Mouse (Mus musculus): ENCODE measurements around the gene Cyp4x1.

DNA sequence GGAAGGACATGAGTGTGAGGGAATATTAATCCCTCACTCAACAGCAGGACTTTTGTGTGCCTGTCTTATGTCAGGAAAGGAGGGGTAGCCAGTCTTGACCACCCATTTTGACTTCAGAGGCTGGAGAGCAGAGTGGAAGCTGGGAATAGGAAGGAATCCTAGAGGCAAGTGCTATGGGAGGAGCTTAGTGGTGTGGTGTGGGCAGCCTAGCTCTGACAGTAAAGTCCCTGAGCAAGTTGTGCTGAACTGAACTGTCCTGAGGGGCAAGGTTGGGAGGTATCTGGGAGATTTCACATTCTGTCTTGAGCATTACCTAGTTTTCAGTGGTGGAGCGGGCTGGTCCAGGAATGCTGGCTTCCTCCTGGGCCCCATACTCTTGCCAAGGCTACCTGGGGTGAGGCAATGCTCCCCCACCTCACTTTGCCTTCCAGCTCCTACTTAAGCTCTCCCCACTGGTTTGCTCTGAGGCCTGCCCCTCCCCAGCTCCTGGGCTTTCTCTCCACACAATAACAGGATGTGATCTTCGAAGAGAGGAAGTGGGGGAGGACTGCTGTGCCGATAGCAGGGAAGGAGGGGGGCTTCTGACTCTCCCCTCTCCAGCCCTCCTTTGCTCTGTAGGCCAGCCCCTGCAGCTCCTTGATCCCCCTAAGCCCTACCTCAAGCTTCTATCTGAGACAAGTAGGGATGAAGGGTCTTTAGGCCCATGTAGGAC is 58.7 kb downstream of the Cyp4x1 start:
- no peak for TF ChIP-seq CTCF (IDR thresholded peaks at IDR 0.05; ENCODE audit: control insufficient read depth, insufficient read depth, insufficient replicate concordance, low read depth, low read length)
- no peak for TF ChIP-seq POLR2A (IDR thresholded peaks at IDR 0.05; ENCODE audit: control insufficient read depth, low read depth, low read length)
